Mouse (Mus musculus): ENCODE data around the gene Fgf3. TPM values are rescaled to one million over a fixed set of nuclear protein-coding genes. Genes with fewer than 3 reads are reported as not detected.

Gene Fgf3
- polyA plus RNA-seq, 1 experiment, result not detected

GRCm38 (mm10) chr7:144857158-144857557 is 19.3 kb downstream of the Fgf3 start:
- Histone ChIP-seq H3K4me1 (ENCODE audit: control insufficient read depth, insufficient read depth, low read length) (no peaks in the 10 kb centered on the region), H3K4me3 (ENCODE audit: insufficient read depth, low read length) (no peak overlapping the region), H3K27ac (ENCODE audit: insufficient read depth, low read depth, low read length) (no peak overlapping the region)
- TF ChIP-seq CTCF (IDR thresholded peaks at IDR 0.05; ENCODE audit: low read depth, low read length), result no peak
- no peak for TF ChIP-seq POLR2A (IDR thresholded peaks at IDR 0.05; ENCODE audit: borderline replicate concordance, low read depth, low read length)

DNA sequence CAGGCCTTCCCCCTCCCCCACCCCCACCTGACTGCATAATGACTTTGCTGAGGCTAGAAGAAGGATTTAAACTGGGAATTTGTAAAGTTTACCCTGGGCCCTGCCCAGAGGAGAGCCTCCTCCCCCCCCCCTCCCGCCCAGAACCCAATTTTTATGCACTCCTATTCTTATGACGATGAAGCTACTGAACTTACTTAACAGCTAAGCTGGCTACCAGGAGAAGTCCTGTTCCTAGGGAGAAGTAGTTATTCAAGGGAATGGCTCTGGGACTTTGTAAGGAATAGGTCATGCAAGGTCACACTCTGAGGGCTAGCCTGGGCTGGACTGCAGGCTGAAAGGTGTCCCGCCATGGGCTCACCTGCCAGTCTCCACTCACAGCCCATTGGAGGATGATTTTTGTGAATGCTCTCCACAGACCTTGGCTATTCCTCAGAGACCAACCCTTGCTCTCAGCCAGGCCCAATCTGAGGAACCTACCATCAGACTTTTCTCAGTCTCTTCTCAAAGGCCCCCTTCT is 20.0 kb downstream of the Fgf3 start:
- H3K27ac ChIP-seq (ENCODE audit: insufficient read depth, low read depth, low read length), result no peak overlapping the region
- H3K4me3 ChIP-seq (ENCODE audit: insufficient read depth, low read length), result no peak overlapping the region
- TF ChIP-seq CTCF (IDR thresholded peaks at IDR 0.05; ENCODE audit: low read depth, low read length), result no peak
- TF ChIP-seq POLR2A (IDR thresholded peaks at IDR 0.05; ENCODE audit: borderline replicate concordance, low read depth, low read length), result no peak
- no peaks in the 10 kb centered on the region for H3K4me1 ChIP-seq (ENCODE audit: control insufficient read depth, insufficient read depth, low read length)

- TF ChIP-seq POLR2A (IDR thresholded peaks at IDR 0.05; ENCODE audit: borderline replicate concordance, low read depth, low read length) (no peak), CTCF (IDR thresholded peaks at IDR 0.05; ENCODE audit: low read depth, low read length) (no peak)
- H3K27ac ChIP-seq (ENCODE audit: insufficient read depth, low read depth, low read length), result no peak overlapping the region
- no peaks in the 10 kb centered on the region for H3K4me1 ChIP-seq (ENCODE audit: control insufficient read depth, insufficient read depth, low read length)
Observed at GRCm38 (mm10) chr7:144858702-144859101, 20.8 kb downstream of the Fgf3 start.

DNA sequence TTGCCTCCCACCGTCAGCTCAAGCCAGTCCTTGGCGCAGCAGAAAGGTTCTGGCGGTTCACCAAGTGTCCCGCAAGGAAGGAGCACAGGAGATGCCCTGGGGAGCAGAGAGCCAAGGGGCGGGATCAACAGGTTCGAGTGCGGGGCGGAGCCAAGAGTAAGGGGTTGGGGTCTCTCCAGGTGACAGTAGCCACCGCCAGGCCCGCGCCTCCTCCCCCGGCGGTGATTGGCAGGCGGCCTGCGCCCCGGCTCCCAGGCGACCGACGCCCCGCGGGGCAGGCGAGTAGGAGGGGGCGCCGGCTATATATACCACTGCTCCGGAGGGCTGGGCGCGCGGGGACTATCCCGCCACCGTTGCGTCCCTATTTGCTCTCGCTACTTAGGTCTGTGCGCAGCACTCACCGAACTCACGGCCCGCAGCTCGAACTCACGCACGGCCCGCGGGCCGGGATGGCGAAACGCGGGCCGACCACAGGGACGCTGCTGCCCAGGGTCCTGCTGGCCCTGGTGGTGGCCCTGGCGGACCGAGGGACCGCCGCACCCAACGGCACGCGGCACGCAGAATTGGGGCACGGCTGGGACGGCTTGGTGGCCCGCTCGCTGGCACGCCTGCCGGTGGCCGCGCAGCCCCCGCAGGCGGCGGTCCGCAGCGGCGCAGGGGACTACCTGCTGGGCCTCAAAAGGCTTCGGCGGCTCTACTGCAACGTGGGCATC is 23.3 kb downstream of the Fgf3 start:
- H3K27ac ChIP-seq (ENCODE audit: insufficient read depth, low read depth, low read length), result no peak overlapping the region
- no peak overlapping the region for H3K4me3 ChIP-seq (ENCODE audit: insufficient read depth, low read length)
- H3K4me1 ChIP-seq (ENCODE audit: control insufficient read depth, insufficient read depth, low read length), result no peaks in the 10 kb centered on the region
- no peak for TF ChIP-seq CTCF (IDR thresholded peaks at IDR 0.05; ENCODE audit: low read depth, low read length)
- TF ChIP-seq POLR2A (IDR thresholded peaks at IDR 0.05; ENCODE audit: borderline replicate concordance, low read depth, low read length), result no peak

More at GRCm38 (mm10) chr7:144858702-144859101, 20.8 kb downstream of the Fgf3 start:
- H3K4me3 ChIP-seq (ENCODE audit: insufficient read depth, low read length), result no peak overlapping the region

GRCm38 (mm10) chr7:144861769-144862070 is 23.8 kb downstream of the Fgf3 start:
- H3K4me3 ChIP-seq (ENCODE audit: insufficient read depth, low read length), result no peak overlapping the region
- H3K27ac ChIP-seq (ENCODE audit: insufficient read depth, low read depth, low read length), result no peak overlapping the region
- TF ChIP-seq CTCF (IDR thresholded peaks at IDR 0.05; ENCODE audit: low read depth, low read length) (no peak), POLR2A (IDR thresholded peaks at IDR 0.05; ENCODE audit: borderline replicate concordance, low read depth, low read length) (no peak)
- no peaks in the 10 kb centered on the region for H3K4me1 ChIP-seq (ENCODE audit: control insufficient read depth, insufficient read depth, low read length)

DNA sequence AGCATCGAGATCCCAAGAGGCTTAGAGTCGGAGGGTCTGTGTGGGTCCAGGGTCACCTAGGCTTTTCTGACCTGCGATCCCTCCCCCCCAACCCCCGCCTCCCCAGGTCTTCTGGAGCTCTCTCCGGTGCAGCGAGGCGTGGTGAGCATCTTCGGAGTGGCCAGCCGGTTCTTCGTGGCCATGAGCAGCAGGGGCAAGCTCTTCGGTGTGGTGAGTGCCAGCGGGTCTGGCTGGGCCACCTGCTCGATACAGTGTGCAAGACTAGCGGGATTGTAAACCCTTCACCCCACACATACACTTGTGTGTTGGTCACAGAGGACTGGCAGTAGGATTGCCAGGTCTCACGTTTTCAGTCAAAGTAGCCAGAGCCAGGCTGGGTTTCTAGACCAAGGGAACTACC is 24.2 kb downstream of the Fgf3 start:
- H3K4me1 ChIP-seq (ENCODE audit: control insufficient read depth, insufficient read depth, low read length), result no peaks in the 10 kb centered on the region
- no peak overlapping the region for H3K27ac ChIP-seq (ENCODE audit: insufficient read depth, low read depth, low read length)
- H3K4me3 ChIP-seq (ENCODE audit: insufficient read depth, low read length), result no peak overlapping the region
- no peak for TF ChIP-seq CTCF (IDR thresholded peaks at IDR 0.05; ENCODE audit: low read depth, low read length)
- no peak for TF ChIP-seq POLR2A (IDR thresholded peaks at IDR 0.05; ENCODE audit: borderline replicate concordance, low read depth, low read length)

- Histone ChIP-seq H3K4me3 (ENCODE audit: insufficient read depth, low read length) (no peak overlapping the region), H3K4me1 (ENCODE audit: control insufficient read depth, insufficient read depth, low read length) (no peaks in the 10 kb centered on the region)
- TF ChIP-seq CTCF (IDR thresholded peaks at IDR 0.05; ENCODE audit: low read depth, low read length) (no peak), POLR2A (IDR thresholded peaks at IDR 0.05; ENCODE audit: borderline replicate concordance, low read depth, low read length) (no peak)
Observed at GRCm38 (mm10) chr7:144862712-144863111, 24.8 kb downstream of the Fgf3 start.

DNA sequence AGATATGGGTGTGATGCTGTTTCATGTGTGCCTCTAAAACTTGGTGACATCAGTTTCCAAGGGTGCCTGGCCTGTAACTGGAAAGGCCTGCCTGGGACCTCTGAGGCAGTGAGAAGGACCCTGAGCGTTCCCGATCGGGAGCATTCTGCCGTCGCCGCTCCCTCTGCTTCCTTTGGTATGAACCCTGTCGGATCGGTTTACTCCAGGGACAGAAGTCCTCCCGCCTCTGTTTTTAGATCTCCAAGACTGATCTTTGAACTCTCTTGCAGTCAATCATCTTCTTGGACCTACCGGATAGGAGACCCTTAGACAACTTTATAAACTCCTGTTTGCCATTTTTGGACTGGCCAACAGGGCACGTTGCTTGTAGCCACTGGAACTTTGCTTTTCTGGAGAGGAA is 25.3 kb downstream of the Fgf3 start:
- no peaks in the 10 kb centered on the region for H3K4me1 ChIP-seq (ENCODE audit: control insufficient read depth, insufficient read depth, low read length)
- no peak overlapping the region for H3K4me3 ChIP-seq (ENCODE audit: insufficient read depth, low read length)
- H3K27ac ChIP-seq (ENCODE audit: insufficient read depth, low read depth, low read length), result no peak overlapping the region
- TF ChIP-seq POLR2A (IDR thresholded peaks at IDR 0.05; ENCODE audit: borderline replicate concordance, low read depth, low read length), result no peak
- TF ChIP-seq CTCF (IDR thresholded peaks at IDR 0.05; ENCODE audit: low read depth, low read length), result no peak

More at GRCm38 (mm10) chr7:144862712-144863111, 24.8 kb downstream of the Fgf3 start:
- no peak overlapping the region for H3K27ac ChIP-seq (ENCODE audit: insufficient read depth, low read depth, low read length)

- Histone ChIP-seq H3K4me3 (ENCODE audit: insufficient read depth, low read length) (no peak overlapping the region), H3K4me1 (ENCODE audit: control insufficient read depth, insufficient read depth, low read length) (no peaks in the 10 kb centered on the region), H3K27ac (ENCODE audit: insufficient read depth, low read depth, low read length) (no peak overlapping the region)
- TF ChIP-seq CTCF (IDR thresholded peaks at IDR 0.05; ENCODE audit: low read depth, low read length) (no peak), POLR2A (IDR thresholded peaks at IDR 0.05; ENCODE audit: borderline replicate concordance, low read depth, low read length) (no peak)
Observed at GRCm38 (mm10) chr7:144864160-144864670, 26.3 kb downstream of the Fgf3 start.

GRCm38 (mm10) chr7:144867161-144867560 is 29.3 kb downstream of the Fgf3 start:
- Histone ChIP-seq H3K4me1 (ENCODE audit: control insufficient read depth, insufficient read depth, low read length) (no peaks in the 10 kb centered on the region), H3K27ac (ENCODE audit: insufficient read depth, low read depth, low read length) (no peak overlapping the region), H3K4me3 (ENCODE audit: insufficient read depth, low read length) (no peak overlapping the region)
- TF ChIP-seq CTCF (IDR thresholded peaks at IDR 0.05; ENCODE audit: low read depth, low read length), result no peak
- no peak for TF ChIP-seq POLR2A (IDR thresholded peaks at IDR 0.05; ENCODE audit: borderline replicate concordance, low read depth, low read length)

Measured in bone marrow macrophage, adult 2 months (primary cell).